Mouse (Mus musculus) fat pad, adult 2 months (tissue): Measurements from ENCODE around the gene Rpl28.

Experiments
- DNase-seq: peaks from one replicate; pipeline ENCODE4 v3.0.0-alpha.2; 2011; ENCODE audit warnings: low read depth, low spot score; ENCODE audit errors: extremely low read depth

Gene Rpl28

DNA sequence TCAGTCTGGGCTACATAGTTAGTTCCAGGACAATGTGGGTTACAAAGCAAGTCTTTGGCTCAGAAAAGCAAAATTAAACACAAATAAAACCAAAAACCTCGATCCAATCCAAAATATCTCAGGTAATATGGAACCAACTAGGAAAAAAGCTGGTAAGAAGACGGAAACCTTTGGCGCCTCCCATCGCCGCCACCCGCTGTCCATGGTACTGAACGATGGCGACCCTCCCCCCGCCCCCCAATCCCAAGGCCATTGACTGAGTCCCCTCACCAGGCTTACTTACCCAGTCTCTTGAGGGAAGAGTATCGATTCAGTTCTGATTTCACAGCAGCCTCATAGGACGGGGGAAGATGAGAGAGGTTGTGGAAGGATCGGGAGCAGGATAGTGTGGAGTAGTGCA lies 37.8 kb downstream of the Rpl28 start:
- DNase-seq: no peak

DNA sequence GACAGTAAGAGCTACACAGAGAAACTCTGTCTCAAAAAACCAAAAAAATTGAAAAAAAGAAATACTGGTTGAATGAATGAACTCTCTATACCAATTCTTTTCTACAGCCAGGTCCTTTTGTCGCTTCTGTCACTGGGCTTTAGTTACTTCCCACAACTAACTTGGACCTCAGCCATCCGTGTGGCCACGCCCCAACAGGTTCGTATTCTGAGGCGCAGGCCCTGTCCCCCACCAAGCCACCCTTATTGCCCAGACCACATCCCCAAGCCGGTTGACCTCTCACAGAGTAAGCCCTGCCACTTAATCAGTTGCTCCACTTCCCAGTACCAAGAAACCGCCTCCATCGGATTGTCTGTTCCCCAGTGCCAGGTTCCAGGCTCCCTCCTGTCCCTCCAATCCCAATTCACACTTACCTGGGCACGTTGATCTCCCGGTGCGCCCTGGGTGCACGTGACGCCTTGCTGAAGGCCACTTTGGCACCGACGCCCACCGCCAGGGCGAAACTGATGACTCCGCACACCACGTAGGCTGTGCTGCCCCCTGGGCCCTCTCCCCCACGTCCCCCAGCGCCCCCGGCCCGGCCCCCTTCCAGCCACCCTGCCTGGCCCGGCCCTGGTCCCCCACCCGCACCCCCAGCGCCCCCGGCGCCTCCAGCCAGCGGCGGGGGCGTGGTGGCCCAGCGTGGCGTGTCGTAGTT lies 43.1 kb downstream of the Rpl28 start:
- no peak for DNase-seq

DNA sequence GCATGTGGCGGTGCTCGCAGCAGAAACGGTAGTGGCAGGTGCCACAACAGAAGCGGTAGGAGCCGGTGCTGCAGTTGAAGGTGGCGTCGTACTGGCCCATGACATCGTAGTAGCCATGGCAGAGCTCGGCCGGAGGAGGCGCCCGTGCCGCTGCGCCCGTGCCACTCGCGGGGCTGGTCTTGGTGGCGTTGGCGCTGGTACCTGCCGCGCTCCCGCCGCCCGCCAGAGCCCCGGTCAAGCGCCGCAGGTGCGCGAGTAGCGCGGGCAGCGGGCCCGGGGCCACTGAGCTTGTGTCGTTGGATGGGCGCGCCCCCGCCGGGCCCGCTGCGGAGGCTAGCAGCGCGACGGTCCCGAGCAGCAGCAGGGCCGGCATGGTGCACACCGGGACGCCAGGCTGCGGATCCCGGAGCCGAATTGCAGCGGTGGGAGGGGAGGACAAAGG lies 43.7 kb downstream of the Rpl28 start:
- DNase-seq: no peak

GRCm38 (mm10) chr7:4837639-4838038 lies 45.0 kb downstream of the Rpl28 start:
- no peak for DNase-seq

- DNase-seq: no peak
These were observed 49.4 kb downstream of the Rpl28 start for GRCm38 (mm10) chr7:4842077-4842476.

DNA sequence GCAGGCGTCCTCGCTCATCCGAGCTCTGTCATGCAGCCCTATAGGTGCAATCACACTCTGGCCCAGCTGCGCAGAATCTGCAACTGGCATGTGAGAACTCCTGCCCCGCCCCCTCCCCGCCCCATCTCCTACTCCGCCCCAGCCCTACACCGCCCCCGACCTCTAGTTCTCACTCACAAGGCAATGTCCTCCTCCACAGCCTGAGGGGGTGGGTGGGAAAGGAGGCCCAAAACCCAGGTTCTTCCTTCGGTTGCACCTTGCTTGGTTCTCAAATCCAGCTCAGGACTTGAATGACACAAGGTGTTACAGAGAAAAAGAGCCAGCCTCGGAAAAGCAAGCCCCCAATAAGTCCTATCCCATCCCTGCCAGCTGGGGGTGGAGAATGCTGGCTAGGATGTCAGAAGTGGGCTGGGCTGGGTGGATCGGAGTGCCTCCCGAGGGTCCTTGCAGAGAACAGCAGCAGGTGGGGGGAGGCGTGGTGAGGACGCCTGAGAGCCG lies 50.0 kb downstream of the Rpl28 start:
- DNase-seq: no peak

- no peak for DNase-seq
These were observed 51.0 kb downstream of the Rpl28 start for GRCm38 (mm10) chr7:4843604-4844244.

GRCm38 (mm10) chr7:4844245-4844916 lies 51.7 kb downstream of the Rpl28 start, which contains the start of gene Shisa7:
Gene Shisa7, minus strand, starts transcription at chr7:4844696.
- no peak for DNase-seq
